Mouse (Mus musculus): ENCODE results near the gene Zdhhc11.
"Not testable (repeated sequence)": the region's sequence is repeated elsewhere in the genome, so short reads cannot be mapped to it uniquely, and the experiment has no call there.

Zdhhc11 gene

DNA sequence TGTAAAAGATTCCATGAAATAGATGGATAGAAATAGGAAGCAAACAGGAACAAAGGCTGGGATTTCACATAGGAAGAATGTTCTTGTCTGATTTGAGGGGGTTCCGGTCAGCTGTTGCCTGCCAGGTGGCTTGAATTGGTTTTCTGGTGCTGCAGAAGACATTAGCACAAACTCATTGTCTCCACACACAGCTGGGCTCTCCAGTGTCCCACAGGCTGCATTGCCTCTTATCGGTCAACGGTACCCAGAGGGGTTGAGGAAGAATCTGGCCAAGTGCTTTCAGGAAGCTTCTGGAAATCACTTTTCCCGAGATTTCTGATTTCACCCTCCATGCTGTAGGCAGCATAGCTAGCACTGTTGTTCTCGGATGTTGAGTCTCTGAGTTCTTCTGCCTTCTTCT is 27.6 kb downstream of the Zdhhc11 start:
- ChIA-PET POLR2A (no interaction called here), CTCF (interaction anchor here in 1 of 4 experiments (0.6 kb wide), 1 partner anchor 153 kb away, joined by 3 read pairs; no protein-coding TSS in a partner anchor)

DNA sequence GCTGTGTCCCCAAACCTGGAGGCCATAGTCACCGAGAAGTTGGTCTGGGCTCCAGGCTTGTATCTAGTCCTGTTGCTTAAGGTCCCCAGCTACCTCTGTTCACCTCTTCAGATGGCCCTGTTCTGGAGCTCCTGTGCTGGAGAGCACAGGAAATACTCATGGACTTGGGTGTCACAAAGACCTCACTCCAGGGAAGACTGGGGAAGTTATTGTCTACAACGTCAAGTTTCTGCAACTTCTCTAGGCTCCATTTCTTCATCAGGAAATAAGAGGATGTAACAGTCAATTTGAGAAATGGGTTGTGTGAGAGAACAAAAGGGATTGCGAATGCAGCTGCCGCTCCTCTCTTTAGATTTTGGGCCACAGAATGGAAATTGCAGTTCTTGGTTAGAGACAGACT is 32.8 kb downstream of the Zdhhc11 start:
- ChIA-PET POLR2A (no interaction called here), CTCF (interaction anchor here in 1 of 4 experiments (0.6 kb wide), 1 partner anchor 169 kb away, joined by 3 read pairs; no protein-coding TSS in a partner anchor)

DNA sequence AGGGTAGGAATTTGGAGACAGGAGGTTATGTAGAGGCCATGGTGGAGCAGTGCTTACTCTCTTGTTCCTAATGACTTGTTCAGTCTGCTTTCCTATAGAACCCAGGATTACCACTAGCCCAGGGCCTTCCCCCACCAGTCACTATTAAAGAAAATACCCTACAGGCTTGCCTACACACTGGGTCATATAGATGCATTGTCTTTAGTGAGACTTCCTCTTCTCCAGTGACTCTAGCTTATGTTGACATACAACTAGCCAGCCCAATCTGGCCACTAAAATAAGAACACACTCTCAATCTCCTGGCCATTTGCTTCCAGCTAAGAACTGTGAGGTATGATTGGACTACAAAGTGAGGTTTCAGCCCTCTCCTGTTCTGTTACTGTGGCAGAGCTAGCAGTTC is 36.9 kb downstream of the Zdhhc11 start:
- ChIA-PET POLR2A (interaction anchor here in 1 of 4 experiments (0.9 kb wide), 1 partner anchor 62 kb away, joined by 3 read pairs; the partner anchor contains the start of gene Cep72), CTCF (no interaction called here)

- CTCF ChIA-PET, result interaction anchor here in 1 of 4 experiments (0.9 kb wide), 1 partner anchor 30 kb away, joined by 5 read pairs; no protein-coding TSS in a partner anchor
- POLR2A ChIA-PET, result interaction anchor here in 1 of 4 experiments (0.9 kb wide), 1 partner anchor 61 kb away, joined by 3 read pairs; the partner anchor contains the start of gene Cep72
Observed at GRCm38 (mm10) chr13:74000961-74001360, 37.3 kb downstream of the Zdhhc11 start.

DNA sequence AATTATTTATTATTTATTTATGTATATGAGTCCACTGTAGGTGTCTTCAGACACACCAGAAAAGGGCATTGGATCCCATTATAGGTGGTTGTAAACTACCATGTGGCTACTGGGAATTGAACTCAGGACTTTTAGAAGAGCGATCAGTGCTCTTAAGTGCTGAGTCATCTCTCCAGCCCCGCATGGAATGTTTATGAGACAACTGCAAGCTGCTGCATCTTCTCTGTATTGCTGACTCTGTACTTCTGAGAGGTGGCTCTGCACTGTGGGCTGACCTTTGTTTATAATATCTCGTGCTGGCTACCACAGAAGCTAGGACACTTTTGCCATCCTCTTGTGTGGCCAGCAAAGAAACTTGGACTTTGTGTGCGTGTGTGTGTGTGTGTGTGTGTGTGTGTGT is 37.8 kb downstream of the Zdhhc11 start:
- CTCF ChIA-PET, result interaction anchor here in 2 of 4 experiments (0.5 to 0.9 kb wide), 2 partner anchors 24 to 31 kb away, joined by 4 to 5 read pairs; no protein-coding TSS in a partner anchor
- POLR2A ChIA-PET, result interaction anchor here in 1 of 4 experiments (0.9 kb wide), 1 partner anchor 61 kb away, joined by 3 read pairs; the partner anchor contains the start of gene Cep72

- CTCF ChIA-PET, POLR2A ChIA-PET: not testable (repeated sequence)
Observed at GRCm38 (mm10) chr13:74006881-74007280, 43.2 kb downstream of the Zdhhc11 start.

DNA sequence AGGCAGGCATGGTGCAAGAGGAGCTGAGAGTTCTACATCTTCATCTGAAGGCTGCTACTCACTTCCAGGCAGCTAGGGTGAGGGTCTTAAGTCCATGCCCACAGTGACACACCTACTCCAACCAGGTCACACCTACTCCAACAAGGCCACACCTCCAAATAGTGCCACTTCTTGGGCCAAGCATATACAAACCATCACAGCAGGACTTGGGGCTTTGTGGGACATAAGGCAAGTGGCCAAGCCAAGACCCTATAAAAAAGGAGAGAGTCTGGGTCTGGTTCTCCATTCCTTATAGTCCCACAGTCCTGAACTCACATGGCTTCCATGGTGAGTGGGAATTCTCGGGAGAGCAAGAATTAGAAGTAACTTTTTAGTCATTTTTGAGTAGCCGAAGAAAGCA is 44.6 kb downstream of the Zdhhc11 start:
- POLR2A ChIA-PET, result interaction anchor here in 2 of 4 experiments (1.1 to 3.8 kb wide), 4 partner anchors 54 to 71 kb away, joined by 3 to 23 read pairs (median 20); partner anchors contain the start of genes Brd9 (in 2 of the 2), Trip13 (in 2 of the 2) and Cep72 (in 1 of the 2)

DNA sequence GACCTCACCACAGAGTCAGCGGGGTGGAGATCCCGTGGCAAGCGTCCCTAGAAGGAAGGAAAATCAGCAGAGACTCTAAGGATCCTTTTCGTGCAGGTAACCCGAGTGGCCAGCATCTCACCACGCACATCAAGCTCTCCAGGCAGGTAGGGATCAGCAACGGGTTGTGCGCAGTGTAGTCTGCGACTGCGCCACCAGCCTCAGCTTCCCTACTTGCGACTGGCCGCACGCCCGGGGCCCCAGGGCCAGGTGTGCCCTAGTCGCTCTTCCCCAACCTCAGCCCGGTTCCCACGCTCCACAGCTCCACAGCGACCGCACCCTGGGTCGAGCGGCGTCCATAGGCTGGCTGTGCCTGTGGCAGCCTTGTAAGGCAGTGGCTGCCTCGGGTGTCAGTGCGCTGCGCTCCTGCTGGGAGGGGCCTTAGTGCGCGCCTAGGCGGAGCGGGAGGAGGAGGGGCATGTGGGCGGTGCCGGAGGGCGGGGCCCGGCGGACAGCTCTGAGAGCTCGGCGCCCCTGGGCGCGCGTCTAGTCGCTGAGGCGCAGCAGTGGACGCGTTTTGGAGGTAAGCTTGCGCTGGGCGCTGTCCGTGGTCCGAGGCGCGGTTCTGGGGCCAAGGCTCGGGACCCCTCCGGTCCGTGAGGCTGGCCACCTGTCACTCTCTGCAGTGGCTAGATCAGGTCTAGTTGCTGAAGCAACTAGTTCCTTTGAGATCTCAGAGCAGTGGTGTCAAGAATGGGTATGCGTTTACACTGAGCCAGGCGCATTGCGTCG is 45.5 kb downstream of the Zdhhc11 start, which contains the start of gene Tppp:
Tppp (plus strand) TSS at position 460 of the 771 bp plus-strand sequence.
- CTCF ChIA-PET, result interaction anchor here (0.5 to 1.4 kb wide), 5 partner anchors 9 to 603 kb away, joined by 3 to 6 read pairs (median 3); no protein-coding TSS in a partner anchor
- POLR2A ChIA-PET, result interaction anchor here (0.5 to 3.8 kb wide), 37 partner anchors 9 to 513 kb away, joined by 3 to 23 read pairs (median 4); partner anchors contain the start of genes Brd9 (in 3 of the 4), Cep72 (in 3 of the 4), Pdcd6 (in 3 of the 4) and Trip13 (in 3 of the 4)

More for the DNA sequence above, 44.6 kb downstream of the Zdhhc11 start:
- CTCF ChIA-PET, result not testable (repeated sequence)

DNA sequence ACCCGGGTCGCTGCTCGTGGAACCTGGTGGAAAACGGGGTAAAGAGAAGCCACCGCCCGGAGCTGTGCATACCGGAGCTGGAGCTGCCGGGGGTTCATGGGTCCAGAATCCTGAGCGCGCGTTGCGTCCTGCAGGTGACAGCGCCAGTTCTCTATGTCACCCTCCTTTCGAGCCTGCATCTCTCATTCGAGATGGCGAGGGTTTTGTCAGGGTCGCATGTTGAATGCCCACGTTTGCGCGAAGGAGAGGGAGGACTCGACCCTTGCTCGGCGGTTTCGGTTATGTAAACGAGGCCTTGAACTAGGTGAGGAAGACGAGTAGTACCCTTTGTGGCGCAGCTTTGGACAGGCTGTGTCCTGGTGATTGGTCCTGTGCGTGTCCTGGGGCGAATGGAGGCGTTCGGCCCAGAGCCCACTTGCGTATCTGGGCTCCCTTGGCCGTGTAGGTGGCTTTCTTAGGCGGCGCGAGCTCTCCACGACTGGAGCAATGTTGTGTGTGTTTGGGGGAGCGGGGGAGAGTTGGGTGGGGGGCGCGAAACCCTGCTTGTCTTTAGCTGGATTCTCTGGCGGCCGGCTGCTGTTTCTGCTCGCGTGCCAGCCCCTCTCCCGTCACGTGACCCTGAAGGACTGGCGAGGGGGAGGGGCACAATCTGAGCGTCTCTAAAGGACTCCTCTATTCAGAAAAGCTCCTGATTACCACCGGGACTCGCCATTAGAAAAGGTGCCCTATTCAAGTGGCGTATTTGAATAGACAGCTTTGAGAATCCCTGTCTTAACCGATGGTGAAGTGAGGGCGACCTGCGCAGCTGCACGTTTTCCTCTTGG is 46.4 kb downstream of the Zdhhc11 start:
- POLR2A ChIA-PET, result interaction anchor here (0.5 to 3.8 kb wide), 41 partner anchors 8 to 512 kb away, joined by 3 to 23 read pairs (median 4); partner anchors contain the start of genes Brd9 (in 3 of the 4), Cep72 (in 3 of the 4), Pdcd6 (in 3 of the 4) and Trip13 (in 3 of the 4)
- CTCF ChIA-PET, result interaction anchor here (0.5 to 1.4 kb wide), 7 partner anchors 8 to 604 kb away, joined by 3 to 7 read pairs (median 4); no protein-coding TSS in a partner anchor

DNA sequence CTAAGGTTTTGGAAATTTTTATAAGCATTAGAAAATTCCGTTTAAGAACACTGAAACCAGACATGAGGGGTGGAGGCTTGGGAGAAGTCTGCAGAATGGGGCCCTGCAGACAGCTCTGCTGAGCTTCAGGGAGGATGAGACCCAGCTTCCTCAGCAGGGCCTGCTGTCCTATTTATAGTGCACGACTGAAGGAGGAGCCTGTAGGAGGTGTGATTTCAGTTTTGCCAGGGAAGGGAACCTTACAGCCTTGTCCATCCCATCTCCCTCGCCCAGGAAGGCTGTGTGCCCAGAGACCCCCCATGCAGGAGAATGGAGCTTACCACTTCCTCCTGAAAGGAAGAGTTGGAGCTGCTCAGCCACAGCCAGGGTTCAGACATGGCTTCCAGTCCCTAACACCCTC is 47.0 kb downstream of the Zdhhc11 start:
- POLR2A ChIA-PET, result interaction anchor here (0.5 to 3.8 kb wide), 20 partner anchors 8 to 340 kb away, joined by 3 to 23 read pairs (median 6); partner anchors contain the start of genes Brd9 (in 3 of the 4), Cep72 (in 3 of the 4), Trip13 (in 3 of the 4) and Ccdc127 (in 1 of the 4)
- CTCF ChIA-PET, result interaction anchor here in 2 of 4 experiments (0.5 to 1.4 kb wide), 2 partner anchors 40 to 605 kb away, joined by 4 to 6 read pairs; no protein-coding TSS in a partner anchor

- ChIA-PET CTCF (no interaction called here), POLR2A (interaction anchor here in 1 of 4 experiments (0.5 kb wide), 1 partner anchor 387 kb away, joined by 3 read pairs; no protein-coding TSS in a partner anchor)
Observed at GRCm38 (mm10) chr13:74015908-74016307, 52.3 kb downstream of the Zdhhc11 start.

DNA sequence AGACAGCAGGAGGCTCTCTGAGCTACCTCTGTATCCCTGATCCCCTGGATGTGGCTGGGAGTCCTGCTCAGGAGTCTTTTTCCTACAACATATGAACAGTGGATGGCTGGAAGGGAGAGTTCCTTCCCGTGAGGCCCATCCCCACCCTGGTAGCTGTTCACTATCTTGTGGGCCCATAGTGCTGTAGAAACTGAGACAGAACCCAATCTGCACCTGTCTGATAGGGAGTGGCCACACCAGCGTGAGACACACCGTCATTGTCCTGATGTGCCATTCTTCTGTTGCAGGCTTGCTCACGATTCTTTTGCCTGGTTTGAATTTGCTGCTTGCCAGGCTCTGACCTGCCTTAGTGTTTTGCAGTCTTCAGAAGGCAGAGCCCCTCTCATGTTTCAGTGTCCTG is 53.8 kb downstream of the Zdhhc11 start:
- ChIA-PET POLR2A (interaction anchor here in 2 of 4 experiments (1.1 to 1.4 kb wide), 3 partner anchors 8 to 80 kb away, joined by 3 to 4 read pairs (median 3); partner anchors contain the start of genes Brd9 (in 1 of the 2), Cep72 (in 1 of the 2), Tppp (in 1 of the 2) and Trip13 (in 1 of the 2)), CTCF (interaction anchor here in 3 of 4 experiments (0.6 to 1.2 kb wide), 4 partner anchors 8 to 197 kb away, joined by 3 to 4 read pairs (median 3); partner anchors contain the start of gene Tppp (in 1 of the 3))

DNA sequence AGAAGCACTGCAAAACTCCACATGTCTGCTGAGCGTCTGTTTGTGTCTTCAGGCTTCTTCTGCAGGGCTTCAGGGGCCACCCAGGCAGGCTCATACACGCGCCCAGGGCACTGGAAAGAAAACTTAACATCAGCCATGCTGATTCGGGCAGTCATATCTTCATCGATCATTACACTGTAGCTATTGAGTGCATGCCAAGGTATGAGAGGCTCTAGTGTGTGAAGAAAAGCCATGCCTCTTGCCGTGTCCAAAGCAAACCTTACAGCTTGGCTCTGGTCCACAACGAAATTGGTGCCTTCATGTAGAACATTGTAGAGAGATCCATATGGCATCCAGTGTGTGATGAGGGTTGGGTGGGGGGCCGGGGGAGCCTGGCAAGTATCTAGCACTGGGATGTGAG is 55.4 kb downstream of the Zdhhc11 start:
- CTCF ChIA-PET, result not testable (repeated sequence)

DNA sequence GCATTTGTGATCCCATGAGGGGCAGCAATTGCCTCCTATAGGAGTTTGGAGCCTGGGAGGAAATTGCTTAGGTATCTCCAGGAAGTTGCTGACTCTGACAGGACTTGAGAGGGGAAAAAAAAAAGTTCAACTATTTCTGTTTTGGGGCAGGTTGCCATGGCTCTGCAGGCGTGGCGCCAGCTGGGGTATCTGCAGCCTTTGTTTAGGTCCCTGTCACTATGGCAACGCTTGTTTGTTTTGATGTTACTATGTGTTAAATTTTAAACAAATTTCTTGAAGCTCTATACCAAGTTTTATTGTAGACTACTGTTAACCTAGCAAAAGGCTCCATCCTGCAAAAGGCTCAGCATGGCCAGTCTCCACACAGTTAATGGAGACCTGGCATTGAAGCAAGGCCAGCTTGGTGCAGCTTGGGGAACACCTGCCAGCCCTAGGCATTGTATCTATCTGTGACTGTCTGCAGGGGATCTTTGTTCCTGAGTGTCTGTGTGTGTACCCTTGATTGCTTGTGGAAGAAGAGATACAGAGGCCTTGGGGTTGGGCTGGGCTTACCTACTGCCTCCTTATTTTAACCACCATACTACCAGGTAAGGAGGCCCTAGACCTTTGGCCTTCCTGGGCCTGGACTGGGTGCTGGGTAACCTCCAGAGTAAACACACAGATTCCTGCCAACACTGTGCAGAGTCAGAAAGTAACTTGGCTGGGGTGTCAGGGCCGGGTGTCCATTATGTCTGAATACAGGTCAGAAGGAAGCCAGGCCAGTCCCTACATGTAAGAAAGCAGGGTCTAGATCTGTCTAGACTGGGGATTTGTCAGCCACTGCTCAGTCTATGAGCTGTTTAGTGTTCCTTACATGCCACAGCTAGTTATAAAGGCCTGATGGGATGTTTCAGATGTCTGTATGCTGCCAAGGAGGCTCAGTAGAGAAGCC is 61.8 kb downstream of the Zdhhc11 start:
- ChIA-PET CTCF (interaction anchor here in 2 of 4 experiments (0.7 to 1.3 kb wide), 3 partner anchors 24 to 89 kb away, joined by 3 to 4 read pairs (median 3); no protein-coding TSS in a partner anchor), POLR2A (interaction anchor here in 3 of 4 experiments (0.5 to 2.0 kb wide), 8 partner anchors 14 to 186 kb away, joined by 3 to 8 read pairs (median 3); partner anchors contain the start of genes Tppp (in 2 of the 3), Brd9 (in 1 of the 3), Cep72 (in 1 of the 3) and Trip13 (in 1 of the 3))

More for the DNA sequence above, 55.4 kb downstream of the Zdhhc11 start:
- POLR2A ChIA-PET, result interaction anchor here in 1 of 4 experiments (0.6 to 1.4 kb wide), 3 partner anchors 8 to 44 kb away, joined by 4 to 5 read pairs (median 4); partner anchors contain the start of gene Tppp

GRCm38 (mm10) chr13:74026215-74026614 is 62.6 kb downstream of the Zdhhc11 start:
- POLR2A ChIA-PET, result interaction anchor here in 3 of 4 experiments (0.5 to 2.0 kb wide), 6 partner anchors 15 to 185 kb away, joined by 3 to 5 read pairs (median 3); partner anchors contain the start of genes Brd9 (in 1 of the 3), Cep72 (in 1 of the 3), Tppp (in 1 of the 3) and Trip13 (in 1 of the 3)
- CTCF ChIA-PET, result interaction anchor here in 1 of 4 experiments (1.3 kb wide), 1 partner anchor 90 kb away, joined by 3 read pairs; no protein-coding TSS in a partner anchor

DNA sequence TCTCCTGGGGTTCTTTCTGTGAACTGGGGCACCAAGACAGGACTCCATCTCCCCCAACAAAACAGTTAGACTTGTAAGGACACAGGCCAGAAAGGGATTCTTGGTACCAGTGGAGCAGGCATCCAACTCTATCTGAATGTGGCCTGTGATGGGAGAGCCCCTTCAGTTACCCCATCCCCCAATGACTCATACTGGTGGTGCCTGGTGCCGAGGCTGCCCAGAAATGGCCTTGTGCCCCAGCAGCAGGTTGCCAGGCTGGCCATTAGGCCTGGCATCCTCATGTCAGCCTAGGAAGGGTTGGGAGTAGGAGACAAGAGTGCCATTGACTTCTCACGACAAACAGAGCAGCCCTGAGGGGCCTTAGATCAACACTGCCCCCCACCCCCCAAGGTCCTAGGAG is 64.5 kb downstream of the Zdhhc11 start:
- ChIA-PET CTCF (interaction anchor here in 1 of 4 experiments (0.6 to 0.8 kb wide), 2 partner anchors 10 to 570 kb away, joined by 3 read pairs; no protein-coding TSS in a partner anchor), POLR2A (interaction anchor here in 1 of 4 experiments (0.9 kb wide), 1 partner anchor 18 kb away, joined by 3 read pairs; no protein-coding TSS in a partner anchor)
